Mouse (Mus musculus) lung, postnatal 10 days (tissue): ENCODE measurements around the gene Ugt1a7c.
"Not testable (repeated sequence)": the region's sequence is repeated elsewhere in the genome, so short reads cannot be mapped to it uniquely, and the experiment has no call there.

Source experiments
- DNase-seq: peaks from one replicate; pipeline ENCODE4 v3.0.0; 2021

Gene Ugt1a7c

DNA sequence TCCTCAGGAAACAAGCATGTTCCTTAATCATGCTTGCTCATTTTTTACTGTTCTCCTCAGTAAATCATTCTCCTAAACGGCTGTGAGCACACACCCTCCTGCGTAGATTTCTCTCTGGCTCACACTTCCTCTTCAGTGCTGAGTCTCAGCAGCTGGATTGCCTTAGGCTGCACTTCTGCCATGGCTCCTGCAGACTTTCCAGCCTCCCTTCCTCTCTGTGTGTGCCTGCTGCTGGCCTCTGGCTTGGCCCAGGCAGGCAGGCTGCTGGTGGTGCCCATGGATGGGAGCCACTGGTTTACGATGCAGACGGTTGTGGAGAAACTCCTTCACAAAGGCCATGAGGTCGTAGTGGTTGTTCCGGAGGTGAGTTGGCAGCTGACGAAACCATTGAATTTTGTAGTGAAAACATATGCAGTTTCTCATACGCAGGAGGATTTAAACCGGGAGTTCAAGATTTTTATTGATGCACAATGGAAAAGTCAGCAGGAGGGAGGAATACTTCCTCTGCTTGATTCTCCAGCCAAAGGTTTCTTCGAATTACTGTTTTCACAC lies at the start of gene Ugt1a7c:
Ugt1a7c (plus strand) TSS at position 122 of the 552 bp plus-strand sequence.
- DNase-seq: peak; percentile 58

DNA sequence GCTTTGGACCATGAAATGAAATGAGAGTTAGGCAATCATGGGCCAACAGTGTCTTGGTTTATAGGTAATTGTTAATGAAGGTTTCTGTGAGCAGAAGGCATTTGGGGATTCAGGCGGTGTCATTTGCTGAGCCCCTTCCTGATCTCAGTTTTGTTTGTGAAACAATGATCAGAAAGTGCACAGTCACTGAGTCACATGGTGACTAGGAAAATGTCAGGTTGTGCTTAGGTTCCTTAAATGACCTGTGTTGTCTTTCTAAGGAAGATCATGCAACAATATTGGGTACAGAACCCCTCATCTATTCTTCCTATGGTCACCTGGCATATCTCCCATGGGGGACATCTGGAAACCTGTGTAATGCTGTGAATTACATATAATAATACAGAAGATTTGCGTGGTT lies 47.5 kb upstream of the Ugt1a7c start:
- DNase-seq: not testable (repeated sequence)

DNA sequence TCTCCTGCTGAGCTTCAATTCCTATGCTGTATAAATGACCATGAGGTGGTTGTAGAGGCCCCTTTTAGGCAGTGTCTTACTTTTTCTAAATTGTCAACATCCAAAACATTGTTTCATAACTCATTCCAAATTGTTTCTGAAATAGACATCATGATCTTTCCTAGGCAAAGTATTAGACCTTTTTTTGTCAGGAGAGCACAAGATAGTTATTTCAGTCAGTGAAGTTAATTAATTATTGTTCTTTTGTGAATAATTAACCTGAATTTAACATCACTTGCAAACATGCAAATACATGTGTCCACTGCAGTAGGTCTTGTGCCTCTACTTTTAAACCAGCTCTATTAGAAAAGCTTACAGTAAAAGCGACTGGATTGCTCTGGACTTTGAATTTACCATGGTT lies 39.8 kb upstream of the Ugt1a7c start, which contains the start of gene Ugt1a10:
Ugt1a10 (plus strand) TSS at position 301 of the 400 bp plus-strand sequence.
- no peak for DNase-seq

DNA sequence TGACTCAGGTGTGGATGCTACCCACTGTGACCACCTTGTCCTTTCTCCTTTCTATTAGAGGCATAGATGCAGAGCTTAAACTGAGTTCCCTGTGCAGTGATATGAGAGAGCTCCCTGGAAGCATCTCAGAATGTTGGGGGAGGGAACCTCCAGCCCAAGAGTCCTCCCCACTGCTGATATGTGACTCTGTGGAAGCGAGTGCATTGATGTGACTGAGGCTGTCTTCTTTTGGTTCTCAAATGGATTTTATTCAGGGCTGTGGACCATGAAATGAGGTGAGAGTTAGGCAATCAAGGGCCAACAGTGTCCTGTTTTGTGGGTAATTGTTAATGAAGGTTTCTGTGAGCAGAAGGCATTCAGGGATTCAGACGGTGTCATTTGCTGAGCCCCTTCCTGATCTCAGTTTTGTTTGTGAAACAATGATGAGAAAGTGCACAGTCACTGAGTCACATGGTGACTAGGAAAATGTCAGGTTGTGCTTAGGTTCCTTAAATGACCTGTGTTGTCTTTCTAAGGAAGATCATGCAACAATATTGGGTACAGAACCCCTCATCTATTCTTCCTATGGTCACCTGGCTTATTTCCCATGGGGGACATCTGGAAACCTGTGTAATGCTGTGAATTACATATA lies 28.3 kb upstream of the Ugt1a7c start:
- not testable (repeated sequence) for DNase-seq

DNA sequence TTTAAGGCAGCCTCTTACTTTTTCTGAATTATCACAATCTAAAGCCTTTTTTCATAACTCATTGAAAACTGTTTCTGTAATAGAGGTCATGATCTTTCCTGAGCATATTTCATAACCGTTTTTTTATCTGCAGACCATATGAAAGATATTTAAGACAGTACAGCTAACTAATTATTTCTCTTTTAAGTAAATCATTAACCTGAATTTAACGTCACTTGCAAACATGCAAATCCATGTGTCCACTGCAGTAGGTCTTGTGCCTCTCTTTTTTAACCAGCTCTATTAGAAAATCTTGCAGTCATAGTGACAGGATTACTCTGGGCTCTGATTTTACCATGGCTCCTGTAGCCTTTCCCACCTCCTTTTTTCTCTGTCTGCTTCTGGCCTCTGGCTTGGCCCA lies 24.4 kb upstream of the Ugt1a7c start, which contains the start of gene Ugt1a9:
Ugt1a9 (plus strand) TSS at position 306 of the 400 bp plus-strand sequence.
- DNase-seq: no peak

DNA sequence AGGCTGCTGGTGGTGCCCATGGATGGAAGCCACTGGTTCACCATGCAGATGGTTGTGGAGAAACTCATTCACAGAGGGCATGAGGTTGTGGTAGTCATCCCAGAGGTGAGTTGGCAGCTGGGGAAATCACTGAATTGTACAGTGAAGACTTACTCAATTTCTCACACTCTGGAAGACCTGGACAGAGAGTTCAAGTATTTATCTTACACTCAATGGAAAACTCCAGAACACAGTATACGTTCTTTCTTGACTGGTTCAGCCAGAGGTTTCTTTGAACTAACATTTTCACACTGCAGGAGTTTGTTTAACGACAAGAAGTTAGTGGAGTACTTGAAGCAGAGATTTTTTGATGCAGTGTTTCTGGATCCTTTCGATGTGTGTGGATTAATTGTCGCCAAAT lies 24.0 kb upstream of the Ugt1a7c start:
- DNase-seq: no peak

DNA sequence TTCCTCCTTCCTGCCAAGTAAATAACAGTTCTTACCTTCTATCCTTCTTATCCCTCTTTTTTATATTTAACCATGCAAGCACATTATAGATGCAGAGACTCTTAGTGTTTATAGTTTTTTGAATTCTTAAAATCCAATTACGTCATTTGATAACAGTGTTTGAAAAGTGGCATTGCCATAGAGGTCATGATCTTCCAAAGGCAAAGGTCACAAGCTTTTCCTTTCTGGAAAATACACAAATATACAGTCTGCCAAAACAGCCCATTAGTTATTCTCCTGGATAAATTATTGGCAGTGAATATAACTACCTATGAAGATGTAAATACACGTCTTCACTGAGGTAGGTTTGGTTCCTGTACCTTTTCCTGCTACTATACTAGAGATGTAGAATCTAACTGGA lies 20.4 kb upstream of the Ugt1a7c start:
- DNase-seq: no peak

DNA sequence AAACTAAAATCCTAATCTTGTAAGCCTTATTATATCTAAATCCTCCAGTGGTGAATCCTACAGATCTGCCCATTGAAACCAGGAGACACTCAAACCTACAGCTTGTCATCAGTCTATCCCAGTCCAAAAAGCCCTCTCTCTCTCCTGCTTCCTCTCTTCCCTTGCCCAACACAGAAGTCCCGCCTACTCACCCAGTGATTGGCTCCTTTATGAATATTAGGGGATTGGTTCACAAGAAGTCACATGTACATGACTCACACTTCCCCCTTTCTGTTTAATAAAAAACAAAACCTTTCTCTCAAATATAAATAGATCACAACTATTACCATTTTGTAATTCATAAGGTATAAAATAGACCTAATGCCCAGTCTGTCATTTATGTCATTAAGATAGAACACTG lies 17.7 kb upstream of the Ugt1a7c start:
- no peak for DNase-seq

DNA sequence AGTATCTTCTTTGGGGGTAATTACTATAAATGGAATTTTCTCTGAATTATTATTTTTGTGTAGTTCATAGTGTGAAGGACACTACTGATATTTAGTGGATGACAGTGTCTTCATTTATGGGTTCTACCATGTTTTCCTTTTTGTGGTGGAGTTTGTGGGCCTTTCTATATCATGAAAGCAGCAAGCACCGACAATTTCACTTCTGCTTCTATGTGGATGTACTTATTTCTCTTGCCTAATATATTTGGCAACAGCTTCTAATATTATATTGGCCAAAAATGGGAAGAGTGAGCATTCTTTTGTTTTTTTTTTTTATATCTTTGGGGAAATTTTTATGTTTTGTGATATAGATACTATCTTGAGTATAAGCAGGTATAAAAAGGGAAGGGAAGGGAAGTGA lies 13.2 kb upstream of the Ugt1a7c start:
- no peak for DNase-seq

DNA sequence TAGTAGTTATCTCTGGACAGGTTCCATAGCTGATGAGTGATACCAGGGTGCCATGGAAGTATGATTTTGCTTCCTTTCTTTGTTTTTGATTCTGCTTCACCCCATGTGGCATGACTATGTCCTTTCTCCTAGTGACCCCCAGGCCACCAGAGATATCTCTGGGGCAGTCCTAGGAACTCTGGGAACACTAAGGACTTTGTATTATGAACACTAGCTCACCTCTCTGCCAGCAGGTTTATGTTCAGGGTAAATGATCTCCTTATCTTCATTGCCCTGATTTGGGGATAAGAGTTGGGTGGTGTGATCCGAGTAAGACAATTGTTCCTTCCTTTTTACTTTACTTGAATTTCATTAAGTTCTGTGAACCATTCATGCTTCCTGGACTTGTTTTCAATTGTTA lies 8.7 kb upstream of the Ugt1a7c start:
- no peak for DNase-seq

DNA sequence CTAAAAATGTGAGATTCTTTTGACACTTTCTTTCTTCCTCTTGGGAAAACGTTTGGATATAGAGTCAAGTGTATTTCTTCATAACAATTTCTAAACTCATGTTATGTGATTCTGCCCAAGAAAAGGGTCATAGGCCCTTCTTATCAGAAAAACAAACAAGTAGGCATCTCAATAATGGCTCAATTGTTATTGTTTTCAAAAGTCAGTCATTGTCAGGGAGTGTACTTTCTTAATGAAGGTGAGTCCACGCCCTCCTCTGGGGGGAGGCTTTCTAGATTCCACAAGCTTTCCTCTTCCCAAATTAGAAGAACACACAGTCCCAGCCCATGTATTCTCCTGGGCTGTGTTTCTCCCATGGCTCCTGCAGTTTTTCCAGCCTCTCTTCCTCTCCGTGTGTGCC lies 7.3 kb upstream of the Ugt1a7c start, which contains the start of gene Ugt1a8:
Ugt1a8 (plus strand) TSS at position 301 of the 400 bp plus-strand sequence.
- no peak for DNase-seq

DNA sequence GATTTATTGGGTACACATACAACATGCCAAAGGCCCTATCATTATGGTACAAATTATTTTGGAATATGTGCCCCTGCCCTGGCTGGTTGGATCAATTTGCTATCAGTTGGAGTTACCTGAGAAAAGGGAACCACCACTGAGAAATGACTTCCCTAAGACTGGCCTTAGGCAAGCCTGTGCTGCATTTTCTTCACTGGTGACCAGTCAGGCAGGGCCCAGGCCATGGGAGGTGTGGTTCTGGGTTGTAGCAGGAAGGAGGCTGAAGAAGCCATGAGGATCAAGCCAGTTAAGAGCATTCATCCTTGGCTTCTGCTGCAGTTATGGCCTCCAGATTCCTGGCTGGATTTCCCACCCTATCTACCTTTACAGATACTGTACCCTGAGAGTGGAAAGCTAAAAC lies 2.5 kb upstream of the Ugt1a7c start:
- DNase-seq: no peak

DNA sequence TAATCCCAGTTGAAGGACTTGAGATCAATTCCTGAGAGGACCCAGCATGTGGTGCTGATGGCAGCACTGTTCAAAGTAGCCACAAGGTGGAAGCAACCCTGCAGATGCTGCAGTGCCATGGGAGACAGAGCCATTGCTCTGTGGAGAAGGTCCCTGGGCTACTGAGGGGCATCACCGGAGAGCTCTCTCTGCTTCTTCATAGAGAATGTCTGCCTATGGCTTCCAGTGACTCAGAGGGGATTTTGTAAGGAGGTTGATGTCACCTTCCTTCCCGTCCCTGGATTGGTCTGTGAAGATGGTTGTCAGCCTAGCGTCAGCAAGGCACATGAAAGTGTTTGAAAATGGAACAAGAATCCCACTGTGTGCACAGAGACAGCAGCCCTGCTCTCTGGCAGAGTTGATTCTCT lies 589 bp upstream of the Ugt1a7c start:
- DNase-seq: not testable (repeated sequence)

DNA sequence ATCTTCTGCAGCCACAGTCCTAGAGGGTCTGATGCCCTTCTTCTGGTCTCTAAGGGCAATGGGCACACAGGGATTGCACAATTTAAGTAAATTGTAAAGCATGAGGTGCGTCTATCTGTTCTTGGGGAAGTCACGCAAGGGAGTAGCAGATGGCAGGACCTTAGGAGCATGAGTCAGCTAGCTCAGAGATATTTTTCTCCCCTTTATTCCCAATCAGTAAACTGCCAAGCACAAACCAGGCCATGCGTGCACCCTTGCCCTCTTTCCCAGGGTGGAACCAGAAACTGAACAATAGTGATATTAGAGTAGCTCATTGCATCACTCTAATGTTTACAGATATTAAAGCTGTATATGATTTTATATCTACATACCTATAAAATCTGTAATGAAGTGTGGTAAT lies 3.7 kb downstream of the Ugt1a7c start:
- DNase-seq: not testable (repeated sequence)

DNA sequence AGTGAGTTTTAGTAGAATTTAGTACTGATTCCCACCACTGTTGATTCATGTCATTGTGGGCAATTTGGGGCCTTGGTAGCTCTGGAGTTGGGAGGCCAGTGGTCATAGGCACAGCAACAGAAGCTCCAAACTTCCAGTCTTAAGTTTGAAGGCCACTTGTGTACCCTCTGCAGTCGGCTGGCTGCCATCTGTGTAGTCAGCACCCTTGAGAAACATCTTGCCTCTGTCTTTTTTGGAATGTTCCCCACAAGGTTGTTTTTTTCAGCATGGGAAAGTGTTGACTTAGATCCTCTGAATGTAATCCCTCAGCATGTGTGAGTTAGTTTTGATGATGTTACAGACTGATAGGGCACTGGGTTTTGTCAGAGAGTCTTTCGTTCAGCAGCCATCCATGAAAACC lies 4.8 kb downstream of the Ugt1a7c start:
- DNase-seq: not testable (repeated sequence)

DNA sequence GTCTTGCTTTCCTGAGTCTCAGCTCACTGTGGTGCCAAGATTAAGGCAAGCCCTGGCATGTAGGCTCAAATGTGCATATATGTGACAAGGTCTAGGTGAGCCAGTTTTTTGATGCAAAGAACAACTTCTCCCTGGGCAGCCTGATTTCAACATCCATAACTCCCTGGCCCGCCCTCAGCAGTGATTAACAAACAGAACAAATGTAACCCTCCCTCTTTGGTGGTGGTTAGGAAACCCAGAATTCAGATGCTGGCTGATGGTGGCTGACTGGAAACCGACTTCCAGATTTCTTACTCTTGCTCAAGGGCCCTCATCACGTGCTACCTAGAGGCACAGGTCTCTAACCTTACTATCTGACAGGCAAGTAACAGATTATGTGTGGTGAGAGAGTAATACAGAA lies 8.2 kb downstream of the Ugt1a7c start, which contains the start of gene Ugt1a6b:
Ugt1a6b (plus strand) TSS at position 234 of the 400 bp plus-strand sequence.
- DNase-seq: peak; percentile 22

DNA sequence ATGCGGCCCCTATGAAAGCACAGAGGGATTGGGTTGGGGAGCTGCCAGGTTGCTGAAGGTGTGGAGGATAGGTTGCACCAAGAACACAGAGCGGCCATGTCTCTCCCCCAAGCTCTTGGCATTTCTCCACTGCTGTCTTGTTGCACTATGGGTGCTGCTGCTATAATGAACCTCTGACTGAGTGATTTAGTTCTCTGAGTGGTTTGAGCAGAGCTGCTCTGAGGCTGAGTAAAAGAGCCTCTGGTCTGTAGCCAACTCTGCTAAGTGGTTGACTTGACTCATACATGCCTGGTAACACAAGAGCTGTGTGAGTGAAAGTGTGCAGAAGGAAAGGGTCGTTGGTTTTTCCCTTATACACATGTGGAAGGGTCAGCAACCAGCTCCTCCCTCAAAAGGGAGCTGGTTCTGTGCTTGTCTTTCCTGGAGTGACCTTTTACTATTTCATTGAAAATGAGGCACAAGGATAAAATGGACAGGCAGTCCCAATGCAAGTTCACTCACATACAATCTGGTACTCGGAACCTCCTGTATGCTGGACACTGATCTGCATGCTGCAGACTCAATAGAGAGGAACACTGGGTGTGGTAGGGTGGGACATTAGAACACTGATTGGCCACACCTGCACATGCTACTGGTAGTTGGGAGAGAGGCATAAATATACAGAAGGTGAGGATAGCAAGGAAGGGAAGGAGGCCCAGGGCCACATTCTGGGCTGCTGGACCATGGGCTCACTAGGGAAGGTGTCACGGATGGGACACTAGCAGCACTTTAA lies 9.0 kb downstream of the Ugt1a7c start:
- not testable (repeated sequence) for DNase-seq

DNA sequence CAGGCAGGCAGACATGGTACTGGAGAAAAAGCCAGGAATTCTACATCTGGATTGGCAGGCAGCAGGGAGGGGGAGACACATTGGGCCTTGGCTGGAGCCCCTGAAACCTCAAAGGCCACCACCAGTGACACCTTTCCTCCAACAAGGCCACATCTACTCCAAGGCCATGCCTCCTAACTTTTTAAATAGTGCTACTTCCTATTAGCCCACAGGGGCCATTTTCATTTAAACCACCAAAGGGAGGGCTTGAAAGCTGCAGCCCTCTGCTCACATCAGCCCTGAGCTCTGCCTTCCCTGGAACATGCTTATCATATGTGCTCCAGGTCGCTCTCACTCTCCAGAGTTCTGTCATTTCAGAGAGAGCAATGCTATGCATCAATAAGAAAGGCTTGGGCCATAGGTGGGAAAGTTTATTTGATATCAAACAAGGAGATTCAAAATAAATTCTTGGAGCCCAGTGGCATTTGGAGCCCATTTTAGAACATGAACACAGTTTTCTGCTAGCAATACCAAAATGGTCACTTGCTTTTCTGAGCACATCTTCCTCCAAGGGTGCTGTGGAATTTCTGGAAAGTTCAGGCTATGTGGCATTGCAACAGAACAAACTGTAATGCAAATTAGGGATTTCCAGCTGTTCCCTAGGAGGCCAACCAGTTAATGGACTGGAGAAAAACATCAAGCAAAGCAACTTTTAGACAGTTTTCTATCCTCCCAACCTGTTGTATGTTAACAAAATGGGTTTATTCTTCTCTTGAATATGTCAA lies 10.0 kb downstream of the Ugt1a7c start:
- peak; percentile 16 for DNase-seq

DNA sequence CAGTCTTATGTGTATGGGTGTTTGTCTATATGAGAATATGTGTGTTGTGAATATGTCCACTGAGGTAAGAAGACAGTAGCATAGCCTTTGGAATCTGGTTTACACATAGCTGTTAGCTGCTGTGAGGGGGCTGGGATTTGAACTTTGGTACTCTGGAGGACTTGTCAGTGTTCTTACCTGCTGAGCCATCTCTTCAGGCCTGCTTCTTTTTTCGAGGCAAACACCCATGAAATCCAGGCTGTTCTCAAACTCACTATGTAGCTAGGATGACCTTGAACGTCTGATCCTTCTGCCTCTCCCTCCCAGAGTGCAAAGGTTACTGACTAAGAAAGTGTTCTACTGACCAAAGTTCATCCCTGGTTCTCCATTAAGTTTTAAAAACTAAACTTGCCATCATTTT lies 10.8 kb downstream of the Ugt1a7c start:
- DNase-seq: no peak

DNA sequence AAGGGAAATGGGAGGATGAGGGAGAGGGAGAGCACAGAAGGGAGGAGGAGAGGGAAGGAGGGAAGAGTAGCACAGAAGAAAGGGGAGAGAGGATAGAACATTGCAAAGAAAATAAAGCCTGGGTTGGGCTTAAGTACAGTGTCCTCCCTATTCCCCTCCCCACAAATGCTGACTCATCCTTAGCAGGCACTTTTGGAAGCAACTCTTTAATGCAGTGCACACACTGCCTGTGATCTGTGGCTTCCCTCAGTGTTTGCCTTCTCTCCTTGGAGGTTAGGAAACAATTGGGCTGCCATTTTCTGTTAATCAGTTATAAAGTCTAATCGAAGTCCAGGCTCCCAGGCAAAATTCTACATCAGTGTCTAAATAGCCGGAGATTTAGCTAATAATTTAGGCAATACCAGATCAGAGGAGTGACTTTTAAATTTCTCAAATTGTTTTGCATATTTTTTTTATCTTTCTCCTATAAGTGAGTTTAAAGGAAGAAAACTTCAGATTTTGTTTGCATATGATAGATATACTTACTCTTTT lies 14.2 kb downstream of the Ugt1a7c start:
- not testable (repeated sequence) for DNase-seq

DNA sequence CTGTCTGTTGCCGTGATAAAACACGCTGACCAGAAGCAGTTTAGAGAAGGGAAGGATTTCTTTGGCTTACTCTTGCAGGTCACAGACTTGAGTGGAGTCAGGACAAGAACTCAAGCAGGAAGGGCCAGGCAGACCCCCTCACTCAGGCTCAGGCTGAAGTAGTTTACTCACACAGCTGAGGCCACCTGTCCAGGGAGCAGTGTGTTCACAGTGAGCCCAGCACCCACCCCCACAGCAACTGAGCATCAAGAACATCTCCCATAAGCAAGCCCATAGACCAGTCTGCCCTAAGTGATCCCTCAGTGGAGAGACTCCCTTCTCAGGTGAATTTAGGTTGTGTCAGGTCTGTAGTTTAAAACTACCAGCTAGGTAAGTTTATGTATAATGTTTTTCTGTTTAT lies 14.7 kb downstream of the Ugt1a7c start:
- not testable (repeated sequence) for DNase-seq

DNA sequence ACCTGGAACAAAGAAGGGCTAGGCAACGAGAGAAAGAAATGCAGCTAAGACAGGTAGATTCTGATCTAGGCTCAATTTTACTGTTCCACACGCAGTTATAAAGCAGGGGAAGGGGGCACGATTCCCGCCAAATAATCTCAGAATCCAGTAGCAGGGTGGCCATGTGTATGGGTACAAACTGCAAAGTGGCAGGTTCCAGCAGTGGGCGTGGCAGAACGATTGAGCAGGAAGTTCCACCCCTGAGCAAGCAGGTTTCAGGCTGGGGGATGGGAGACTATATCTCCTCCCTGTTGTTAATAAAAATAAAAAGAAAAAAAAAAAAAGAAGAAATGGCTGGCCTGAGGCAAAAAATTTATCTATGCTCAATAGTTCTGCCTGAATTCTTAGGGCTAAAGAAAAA lies 17.9 kb downstream of the Ugt1a7c start:
- not testable (repeated sequence) for DNase-seq

DNA sequence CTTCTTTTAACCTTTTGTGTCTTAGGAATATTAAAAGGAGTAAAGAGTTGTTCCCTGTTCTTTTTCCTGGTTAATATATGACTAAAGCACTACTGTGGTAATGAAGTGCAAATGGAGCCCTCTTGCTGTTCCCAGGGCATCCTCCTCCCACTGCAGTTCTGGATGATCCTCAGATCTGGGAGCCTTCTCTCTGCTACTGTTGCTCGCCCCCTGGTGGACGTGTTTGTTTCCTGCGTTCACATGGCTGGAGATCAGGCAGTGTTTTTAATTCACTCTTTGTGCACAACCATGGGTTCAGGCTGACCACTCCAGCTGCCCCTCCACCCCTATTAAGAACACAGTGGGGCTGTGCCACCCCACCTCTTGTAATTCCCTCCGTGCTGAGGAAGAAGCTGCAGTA lies 25.7 kb downstream of the Ugt1a7c start:
- DNase-seq: not testable (repeated sequence)
